Mouse (Mus musculus) layer of hippocampus, adult 11-12 months (tissue): ENCODE results near the gene Nmur1.
"Not testable (repeated sequence)": the region's sequence is repeated elsewhere in the genome, so short reads cannot be mapped to it uniquely, and the experiment has no call there.

Experiments used
- DNase-seq: peaks from one replicate; pipeline ENCODE4 v3.0.0; 2022; ENCODE audit warnings: low spot score

The Nmur1 gene

DNA sequence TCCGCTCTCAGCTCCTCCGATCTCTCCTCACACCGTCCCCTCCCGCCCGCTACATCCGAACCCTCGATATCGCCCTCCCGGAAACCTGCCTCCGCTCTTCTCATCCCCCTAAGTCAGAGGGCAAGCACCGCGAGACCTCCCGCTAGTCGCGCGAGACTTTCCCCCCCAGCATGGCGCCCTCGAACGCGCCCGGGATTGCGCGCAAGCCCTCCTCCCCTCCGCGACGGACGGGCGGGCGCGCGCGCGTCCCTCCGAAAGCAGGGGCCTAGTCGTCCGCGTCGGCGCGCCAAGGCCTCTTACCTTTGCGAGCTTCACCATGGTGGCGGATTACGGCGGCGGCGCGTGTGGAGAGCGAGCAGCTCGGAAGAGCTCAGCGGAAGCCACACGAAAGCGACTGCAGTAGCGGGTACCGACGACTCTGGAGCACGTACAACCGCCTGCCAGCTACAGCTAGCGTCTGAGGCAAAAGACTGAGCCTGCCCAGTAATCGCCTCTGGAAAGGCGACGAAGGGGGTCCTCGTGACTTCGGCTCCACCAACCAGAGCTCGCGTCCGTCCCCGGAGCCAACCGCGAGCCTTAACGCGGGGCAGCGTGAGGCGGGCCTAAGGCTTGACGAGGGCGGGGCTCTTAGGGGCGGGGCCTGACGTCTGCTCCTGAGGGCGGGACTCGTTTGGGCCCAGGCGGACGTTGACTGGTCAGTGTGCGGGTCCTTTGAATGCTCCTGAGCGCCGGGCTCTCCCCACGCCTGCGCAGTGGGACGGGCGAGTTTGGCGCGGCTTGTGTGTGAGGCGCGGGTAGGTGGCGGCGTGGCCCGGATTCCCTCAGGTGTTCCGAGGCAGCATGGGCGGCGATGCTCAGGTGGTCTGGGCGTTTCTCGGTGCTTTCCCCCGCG is 66.9 kb downstream of the Nmur1 start, which contains the start of gene Ncl:
Gene Ncl, minus strand, starts transcription at position 495 of the 892 bp plus-strand sequence.
- DNase-seq = peak; percentile 98

DNA sequence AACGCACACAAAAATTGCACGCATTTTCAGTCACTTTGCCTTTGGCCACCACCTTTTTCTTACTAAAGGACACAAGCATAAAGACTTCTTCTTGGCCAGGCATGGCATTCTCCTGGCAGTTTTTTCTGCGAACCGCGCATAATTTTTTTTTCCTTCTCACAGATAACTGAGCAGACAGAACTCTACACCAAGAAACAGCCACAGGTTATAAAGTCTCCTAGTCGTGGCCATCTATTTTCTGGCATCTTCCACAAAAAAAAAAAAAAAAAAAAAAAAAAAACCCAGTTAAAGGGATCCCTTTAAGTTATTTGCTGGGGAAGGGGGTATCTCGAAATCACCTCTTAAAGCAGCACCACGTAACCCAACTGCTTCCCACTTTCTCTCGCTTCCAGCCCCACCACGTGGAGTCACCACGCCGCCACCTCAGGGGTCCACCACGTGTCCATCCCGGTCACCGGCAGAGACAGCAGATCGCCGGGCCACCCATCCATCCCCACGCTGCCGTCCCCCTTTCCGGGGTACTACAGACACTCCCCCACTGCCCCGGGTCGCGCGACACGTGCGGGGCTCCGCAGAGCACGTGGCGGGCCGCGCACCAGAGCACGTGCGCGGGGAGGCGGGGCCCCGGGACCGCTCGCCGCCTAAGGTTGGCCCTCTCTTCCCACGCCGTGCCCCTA is 67.7 kb downstream of the Nmur1 start:
- no peak for DNase-seq

GRCm38 (mm10) chr1:86354186-86354585 is 71.8 kb downstream of the Nmur1 start:
- DNase-seq = no peak

- no peak for DNase-seq
Measured at GRCm38 (mm10) chr1:86350576-86350975, 75.5 kb downstream of the Nmur1 start.

DNA sequence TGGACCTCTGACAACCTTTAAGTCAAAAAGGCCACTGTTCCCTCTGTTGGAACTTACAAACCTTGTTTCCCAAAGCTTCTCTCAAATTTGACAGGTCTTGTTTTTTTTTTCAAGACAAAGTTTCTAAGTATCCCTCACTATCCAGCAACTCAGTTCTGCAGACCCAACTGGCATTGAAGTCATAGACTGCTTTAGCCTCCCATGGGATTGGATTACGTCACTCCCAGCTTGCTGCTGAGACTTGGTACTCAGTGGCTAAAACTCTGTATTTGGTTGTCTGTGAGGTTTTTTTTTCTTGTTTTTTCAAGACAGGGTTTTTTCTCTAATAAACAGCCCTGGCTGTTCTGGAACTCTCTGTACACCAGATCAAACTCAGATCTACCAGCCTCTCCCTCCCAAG is 76.3 kb downstream of the Nmur1 start:
- no peak for DNase-seq

DNA sequence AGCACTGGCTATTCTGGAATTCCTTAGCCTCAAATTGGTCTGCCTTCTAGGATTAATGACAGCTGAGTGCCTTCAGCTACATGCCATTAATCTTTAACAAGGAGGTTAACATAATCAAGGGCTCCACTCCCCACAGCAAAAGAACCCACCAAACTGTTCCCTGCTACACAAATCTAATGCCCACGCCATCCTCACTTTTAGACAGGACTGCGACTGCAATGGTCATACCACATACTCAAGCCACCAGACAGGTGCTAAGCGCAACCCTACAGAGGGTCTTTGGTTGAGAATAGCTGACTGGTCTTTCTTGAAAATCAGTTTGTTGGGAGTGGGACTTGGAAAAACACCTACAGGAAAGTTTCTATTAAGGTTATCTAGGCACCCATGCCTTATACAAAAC is 76.8 kb downstream of the Nmur1 start:
- no peak for DNase-seq

DNA sequence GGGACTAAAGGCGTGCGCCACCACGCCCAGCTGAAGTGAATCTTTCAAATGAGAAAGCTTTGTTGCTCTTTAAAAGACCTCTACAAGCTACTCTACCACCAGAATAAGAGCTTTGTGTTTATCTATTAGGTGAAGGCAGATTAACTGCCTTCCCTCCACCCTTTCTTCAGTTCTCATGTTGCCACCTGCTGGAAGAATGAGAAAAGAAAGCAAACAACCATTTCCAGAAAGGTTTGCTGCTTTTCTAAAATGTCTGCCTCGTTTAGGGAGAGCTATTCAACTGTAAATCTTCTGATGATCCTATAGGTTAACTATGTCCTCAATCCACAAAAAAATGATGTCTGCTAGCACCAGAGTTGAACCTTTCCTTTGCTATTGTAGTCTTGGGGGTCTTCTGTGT is 77.2 kb downstream of the Nmur1 start:
- no peak for DNase-seq

- no peak for DNase-seq
Measured at GRCm38 (mm10) chr1:86348083-86348482, 77.9 kb downstream of the Nmur1 start.

DNA sequence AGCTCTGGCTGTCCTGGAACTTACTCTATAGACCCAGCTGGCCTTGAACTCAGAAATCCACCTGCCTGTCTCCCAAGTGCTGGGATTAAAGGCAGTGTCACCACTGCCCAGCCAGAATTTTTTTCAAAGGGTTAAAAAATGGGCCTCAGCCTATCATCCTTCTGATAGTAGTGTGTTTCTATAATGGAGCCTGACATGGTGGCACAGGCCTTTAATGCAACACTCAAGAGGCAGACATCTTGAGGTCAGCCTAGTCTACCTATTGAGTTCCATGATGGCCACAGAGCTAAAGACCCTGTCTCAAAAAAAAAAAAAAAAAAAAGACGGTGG is 78.3 kb downstream of the Nmur1 start:
- no peak for DNase-seq

DNA sequence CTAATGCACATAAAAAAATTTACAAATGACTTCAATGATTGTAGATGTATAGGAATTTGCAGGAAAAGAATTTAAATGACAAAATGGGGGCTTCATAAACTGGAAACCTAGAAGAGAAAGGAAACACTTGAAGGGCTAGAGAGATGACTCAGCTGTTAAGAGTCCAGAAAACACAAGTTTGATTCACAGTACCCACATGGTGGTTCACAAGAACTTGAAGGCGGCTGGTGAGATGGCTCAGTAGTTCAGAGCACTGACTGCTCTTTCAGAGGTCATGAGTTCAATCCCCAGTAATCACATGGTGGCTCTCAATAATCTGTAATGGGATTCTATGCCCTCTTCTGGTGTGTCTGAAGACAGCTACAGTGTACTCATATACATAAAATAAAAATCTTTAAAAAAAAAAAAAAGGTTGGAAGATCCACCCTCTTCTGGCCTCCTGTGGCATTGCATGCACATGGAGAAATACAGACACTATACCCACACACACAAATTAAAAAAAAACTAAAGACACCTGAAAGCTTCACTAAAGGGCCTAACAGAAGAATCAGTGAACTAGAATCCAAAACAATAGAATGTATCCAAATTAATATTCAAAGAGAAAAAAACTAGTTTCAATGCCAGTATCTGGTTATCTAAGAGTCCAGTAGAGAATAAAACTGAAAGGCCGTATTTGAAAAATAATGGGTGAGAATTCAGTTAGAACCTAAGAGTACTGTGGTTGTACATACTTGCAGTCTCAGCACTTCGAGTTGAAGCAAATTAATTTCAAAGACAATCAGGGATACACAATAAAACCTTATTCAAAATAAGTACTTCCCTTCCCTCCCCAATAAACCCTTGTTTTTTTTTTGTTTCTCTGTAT is 78.9 kb downstream of the Nmur1 start:
- no peak for DNase-seq

DNA sequence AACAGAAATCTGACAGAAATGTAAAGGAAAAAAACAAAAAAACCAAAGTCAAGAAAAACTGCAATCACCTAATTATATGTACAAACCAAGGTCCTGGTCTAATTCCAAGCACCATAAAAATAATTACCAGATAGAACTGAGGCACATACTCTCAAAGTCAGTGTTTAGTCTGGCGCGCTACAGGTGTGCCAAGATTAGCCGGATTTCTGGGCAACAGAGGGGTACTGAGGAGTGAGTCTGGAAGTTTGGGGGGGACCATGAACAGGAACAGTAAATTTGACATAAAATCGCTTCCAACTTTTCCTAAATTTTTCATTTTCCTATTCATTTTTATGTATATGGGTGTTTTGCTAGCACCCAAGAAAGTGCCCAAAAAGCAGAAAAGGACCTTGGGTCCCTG is 80.1 kb downstream of the Nmur1 start:
- DNase-seq = no peak

DNA sequence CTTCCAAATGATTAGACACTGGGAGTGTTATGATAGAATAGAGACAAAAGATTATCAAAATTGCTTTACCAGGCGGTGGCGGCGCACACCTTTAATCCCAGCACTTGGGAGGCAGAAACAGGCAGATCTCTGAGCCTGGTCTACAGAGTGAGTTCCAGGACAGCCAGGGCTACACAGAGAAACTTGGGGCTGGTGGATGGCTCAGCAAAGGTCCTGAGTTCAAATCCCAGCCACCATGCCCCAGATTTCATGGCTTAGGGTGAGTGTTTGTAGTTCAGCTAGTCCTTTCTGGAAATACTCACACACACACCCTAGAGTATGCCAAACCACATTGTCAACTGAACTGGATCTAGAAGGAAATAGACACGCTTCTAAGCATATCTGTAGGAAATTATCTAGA is 81.0 kb downstream of the Nmur1 start:
- no peak for DNase-seq

- DNase-seq = no peak
Measured at GRCm38 (mm10) chr1:86343969-86344861, 81.8 kb downstream of the Nmur1 start.

- DNase-seq = no peak
Measured at GRCm38 (mm10) chr1:86343087-86343645, 82.9 kb downstream of the Nmur1 start.

DNA sequence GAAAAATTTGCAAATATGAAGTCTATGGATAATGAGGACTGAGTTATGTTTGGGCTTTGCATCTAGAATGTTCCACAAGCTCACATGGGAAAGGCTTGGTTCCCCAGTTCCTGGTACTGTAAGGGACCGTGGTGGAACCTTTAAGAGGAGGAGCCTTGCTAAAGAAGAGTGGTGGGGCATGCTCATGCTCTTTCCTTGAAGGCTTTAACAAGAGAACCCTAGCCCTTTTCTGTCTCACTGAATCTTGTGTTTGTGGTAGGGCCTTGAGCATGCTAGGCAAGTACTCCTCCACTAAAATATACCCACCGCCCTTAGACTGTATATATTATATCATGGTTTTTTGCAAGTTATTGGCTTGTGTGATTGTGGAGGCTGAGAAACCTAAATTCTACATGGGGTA is 83.7 kb downstream of the Nmur1 start:
- no peak for DNase-seq

DNA sequence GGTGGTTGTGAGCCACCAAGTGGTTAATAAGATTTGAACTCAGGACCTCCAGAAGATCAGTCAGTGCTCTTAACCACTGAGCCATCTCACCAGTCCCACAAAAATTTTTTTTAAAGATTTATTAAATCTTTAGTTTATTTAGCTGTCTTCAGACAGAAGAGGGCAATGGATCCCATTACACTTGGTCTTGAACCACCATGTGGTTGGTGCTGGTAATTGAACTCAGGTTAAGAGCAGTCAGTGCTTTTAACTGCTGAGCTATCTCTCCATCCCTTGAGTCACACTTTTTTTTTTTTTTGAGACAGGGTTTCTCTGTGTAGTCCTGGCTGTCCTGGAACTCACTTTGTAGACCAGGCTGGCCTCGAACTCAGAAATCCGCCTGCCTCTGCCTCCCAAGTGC is 84.9 kb downstream of the Nmur1 start:
- not testable (repeated sequence) for DNase-seq

DNA sequence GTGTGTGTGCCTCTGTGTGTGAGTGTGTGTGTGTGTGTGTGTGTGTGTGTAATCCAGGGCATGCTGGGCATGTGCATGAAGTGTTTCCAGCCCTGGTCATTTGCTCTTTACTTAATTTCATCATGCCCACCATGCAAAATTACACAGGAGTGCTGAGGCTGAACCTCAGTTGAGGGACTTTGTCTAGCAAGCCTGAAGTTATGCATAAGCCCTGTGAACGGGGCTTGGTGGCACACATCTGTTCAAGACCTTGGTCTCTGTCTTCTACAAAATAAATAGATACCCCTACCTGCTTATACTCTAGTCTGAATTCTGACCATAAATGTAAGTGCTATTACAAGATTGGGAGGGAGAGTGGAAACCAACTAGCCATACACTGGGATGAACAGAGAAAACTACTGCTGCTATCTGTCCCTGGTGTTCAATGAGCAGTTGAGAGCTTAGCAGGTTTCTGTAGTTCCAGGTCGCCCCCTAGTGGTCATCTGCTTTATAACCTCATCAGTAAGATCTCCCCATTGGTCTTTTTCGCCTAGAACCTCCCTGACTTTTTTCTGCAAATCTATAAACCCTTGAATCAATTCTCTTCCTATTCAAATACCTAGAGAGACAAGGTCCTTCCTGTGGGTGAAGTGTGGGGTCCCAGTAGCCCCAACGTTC is 86.7 kb downstream of the Nmur1 start:
- peak; percentile 94 for DNase-seq

DNA sequence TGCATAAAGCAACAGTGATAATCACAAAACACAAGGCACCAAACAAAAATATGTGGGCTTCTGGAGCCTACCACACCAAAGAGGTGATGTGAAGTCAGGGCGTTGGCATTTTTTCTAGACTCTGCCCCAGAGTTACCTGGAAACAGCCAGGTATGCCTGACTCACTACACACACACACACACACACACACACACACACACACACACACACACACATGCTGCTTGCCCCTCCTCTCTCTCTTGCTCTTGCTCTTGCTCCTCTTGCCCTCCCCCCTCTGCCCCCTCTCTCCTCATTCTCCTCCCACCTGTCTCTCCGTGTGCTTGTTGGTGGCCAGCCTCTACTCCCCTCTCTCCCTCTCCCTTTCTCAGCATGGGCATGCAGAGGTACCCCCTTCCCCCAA is 89.7 kb downstream of the Nmur1 start:
- DNase-seq = no peak
